Mouse (Mus musculus) kidney, embryonic 14.5 days (tissue): Measurements from ENCODE around the gene A630023A22Rik. TPM values are rescaled to one million over a fixed set of nuclear protein-coding genes. Genes with fewer than 3 reads are reported as not detected.

Source experiments
- ATAC-seq: fragments of 200-750 bp; cut with Nextera tagmentation; 2 replicates; pipeline ENCODE4 v1.8.0; 2017; ENCODE audit warnings: moderate number of reproducible peaks, mild to moderate bottlenecking, moderate TSS enrichment, moderate library complexity; ENCODE audit not compliant: low FRiP score, low TSS enrichment
- H3K27ac ChIP-seq: fragments of 300-500 bp; sonication (generic); 2 replicates; pipeline ENCODE4 v1.5.1; 2014; ENCODE audit warnings: low read depth, mild to moderate bottlenecking, low read length, moderate library complexity, mixed read lengths
- H3K27me3 ChIP-seq: fragments of 300-500 bp; sonication (generic); 2 replicates; pipeline ENCODE4 v1.6.1; 2014; ENCODE audit warnings: mild to moderate bottlenecking, low read length; ENCODE audit not compliant: control insufficient read depth, insufficient read depth
- H3K36me3 ChIP-seq: fragments of 300-500 bp; sonication (generic); 2 replicates; pipeline ENCODE4 v1.6.1; 2014; ENCODE audit warnings: low read length, mixed read lengths; ENCODE audit not compliant: control insufficient read depth, insufficient read depth
- H3K4me1 ChIP-seq: fragments of 300-500 bp; sonication (generic); 2 replicates; pipeline ENCODE4 v1.6.1; 2014; ENCODE audit warnings: low read length, mixed read lengths; ENCODE audit not compliant: control insufficient read depth, insufficient read depth
- H3K4me2 ChIP-seq: fragments of 300-500 bp; sonication (generic); replicated peaks from 2 replicates; pipeline ENCODE4 v1.6.1; 2014; ENCODE audit warnings: low read depth, mild to moderate bottlenecking, low read length
- H3K4me3 ChIP-seq: fragments of 300-500 bp; sonication (generic); 2 replicates; pipeline ENCODE4 v1.5.1; 2014; ENCODE audit warnings: mild to moderate bottlenecking, low read length
- H3K9ac ChIP-seq: fragments of 300-500 bp; sonication (generic); 2 replicates; pipeline ENCODE4 v1.6.1; 2014; ENCODE audit warnings: low read depth, mild to moderate bottlenecking, low read length, moderate library complexity
- H3K9me3 ChIP-seq: fragments of 300-500 bp; sonication (generic); 2 replicates; pipeline ENCODE4 v1.6.1; 2016; ENCODE audit warnings: low read length; ENCODE audit not compliant: control insufficient read depth
- WGBS: fragments of 180-500 bp; shearing (Covaris S2); extraction: QIAGEN DNeasy Blood & Tissue Kit; methylation state at CpG from one replicate; pipeline ENCODE4 v1.1.7; 2014; 5-methylcytosine and 5-hydroxymethylcytosine counted together
- polyA plus RNA-seq: library from polyadenylated mRNA; unstranded; fragments of >200 nt; fragmentation: Nextera tagmentation; extraction: Ambion mirVana; gene quantifications from 2 replicates; pipeline ENCODE4 v1.2.1, GENCODE M21; 2014

Gene A630023A22Rik
- polyA plus RNA-seq, 1 experiment from 2014 or later = not detected

DNA sequence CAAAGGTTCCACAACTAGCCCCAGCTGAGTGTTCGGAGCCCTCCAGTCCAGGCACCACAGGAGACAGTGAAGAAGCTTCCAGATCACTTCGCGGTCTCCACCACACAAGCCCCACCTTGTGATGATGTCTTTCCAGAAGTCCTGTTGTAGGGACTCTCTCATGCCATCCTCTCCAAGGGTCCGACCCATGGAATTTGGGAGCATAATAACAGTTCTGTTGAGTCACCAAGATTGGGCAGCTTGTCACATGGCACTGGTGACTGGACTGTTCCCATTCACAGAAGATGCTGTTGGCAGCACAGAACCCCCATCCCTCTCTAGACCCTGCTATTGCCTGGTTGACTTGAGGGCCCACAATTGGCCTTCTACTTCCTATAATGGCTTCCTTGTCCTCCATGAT is 86.2 kb downstream of the A630023A22Rik start, which contains the start of gene Gm5460:
Gene Gm5460 (plus strand): TSS at position 378 of the 400 bp plus-strand sequence.
- no peaks in the 10 kb centered on the region for H3K9me3 ChIP-seq
- no peak within 1 kb of the TSS for H3K27ac ChIP-seq
- no peak for ATAC-seq
- H3K4me3 ChIP-seq = no peak within 1 kb of the TSS
- H3K4me2 ChIP-seq = no peak within 1 kb of the TSS
- no peak within 1 kb of the TSS for H3K9ac ChIP-seq
- WGBS = 95% methylated on average over 4 of the region's 4 CpGs
- no peaks in the 10 kb centered on the region for H3K27me3 ChIP-seq
- no peaks in the 10 kb centered on the region for H3K4me1 ChIP-seq
- H3K36me3 ChIP-seq = no peaks in the 10 kb centered on the region

GRCm38 (mm10) chr14:34015063-34015462 is 87.5 kb downstream of the A630023A22Rik start, which contains the start of gene Gm30083:
TSS of gene Gm30083 (minus strand) at chr14:34015182.
- Histone ChIP-seq H3K4me2 (no peak within 1 kb of the TSS), H3K4me1 (no peaks in the 10 kb centered on the region), H3K9me3 (no peaks in the 10 kb centered on the region), H3K36me3 (no peaks in the 10 kb centered on the region), H3K27me3 (no peaks in the 10 kb centered on the region), H3K4me3 (no peak within 1 kb of the TSS), H3K9ac (no peak within 1 kb of the TSS), H3K27ac (no peak within 1 kb of the TSS)
- ATAC-seq = no peak
- WGBS = 87% methylated on average over 3 of the region's 3 CpGs

- Histone ChIP-seq H3K36me3 (no peaks in the 10 kb centered on the region), H3K4me3 (no peak overlapping the region), H3K27ac (no peak overlapping the region), H3K9ac (no peak overlapping the region), H3K4me2 (no peak overlapping the region), H3K4me1 (no peaks in the 10 kb centered on the region), H3K9me3 (no peaks in the 10 kb centered on the region), H3K27me3 (no peaks in the 10 kb centered on the region)
- WGBS = 88% methylated on average over 5 of the region's 5 CpGs
- ATAC-seq = no peak
Observed at GRCm38 (mm10) chr14:34002358-34002757, 100.2 kb downstream of the A630023A22Rik start.

DNA sequence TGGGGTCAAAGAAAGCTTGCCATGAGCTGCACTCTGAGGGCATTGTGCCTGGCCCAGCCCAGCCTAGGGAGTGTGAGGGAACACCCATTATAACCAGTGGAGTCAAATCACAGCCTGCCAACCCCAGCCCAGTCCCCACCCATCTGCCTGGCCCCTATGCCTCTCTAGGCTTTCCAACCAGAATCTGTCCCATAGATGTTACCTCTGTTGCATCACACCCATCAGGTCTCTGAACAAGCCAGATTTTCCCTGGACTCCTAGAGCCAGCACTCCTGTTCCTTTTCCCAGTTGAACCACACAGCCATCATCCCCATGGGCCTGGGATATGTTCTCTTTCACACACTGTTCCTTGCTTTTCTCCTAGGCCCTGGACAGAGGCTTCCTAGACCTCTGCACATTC is 101.1 kb downstream of the A630023A22Rik start:
- Histone ChIP-seq H3K4me1 (no peaks in the 10 kb centered on the region), H3K27ac (no peak overlapping the region), H3K9ac (no peak overlapping the region), H3K36me3 (no peaks in the 10 kb centered on the region), H3K9me3 (no peaks in the 10 kb centered on the region), H3K27me3 (no peaks in the 10 kb centered on the region), H3K4me3 (no peak overlapping the region), H3K4me2 (no peak overlapping the region)
- no peak for ATAC-seq

Other genes starting within 250 kb of the A630023A22Rik start
- gene Gdf10, start 179.2 kb downstream of the A630023A22Rik start, polyA plus RNA-seq = 0.79 and 0.88 TPM in 2 replicates
- gene Gdf2, start 161.7 kb downstream of the A630023A22Rik start, polyA plus RNA-seq = not detected in 2 replicates
- not detected in 2 replicates for gene Rbp3, start 148.8 kb downstream of the A630023A22Rik start, polyA plus RNA-seq
- not detected in 2 replicates for gene Zfp488, start 124.0 kb downstream of the A630023A22Rik start, polyA plus RNA-seq
- not detected in 2 replicates for gene Gm30083, start 87.6 kb downstream of the A630023A22Rik start, polyA plus RNA-seq
- gene Gm5460, start 86.0 kb downstream of the A630023A22Rik start, polyA plus RNA-seq = not detected in 2 replicates
- gene Antxrl, start 50.0 kb downstream of the A630023A22Rik start, polyA plus RNA-seq = not detected in 2 replicates
- 0.44 and 0.61 TPM in 2 replicates for gene Anxa8, start 16.8 kb downstream of the A630023A22Rik start, polyA plus RNA-seq
- gene Npy4r, start 49.7 kb upstream of the A630023A22Rik start, polyA plus RNA-seq = 0.06 and 0.11 TPM in 2 replicates
- gene Gprin2, start 98.9 kb upstream of the A630023A22Rik start, polyA plus RNA-seq = 0.24 and 0.42 TPM in 2 replicates
- gene Syt15, start 116.8 kb upstream of the A630023A22Rik start, polyA plus RNA-seq = 0.46 and 0.49 TPM in 2 replicates
- 9.3 and 10.1 TPM in 2 replicates for gene Shld2, start 207.7 kb upstream of the A630023A22Rik start, polyA plus RNA-seq
- 77.3 and 112 TPM in 2 replicates for gene Glud1, start 208.0 kb upstream of the A630023A22Rik start, polyA plus RNA-seq